Mouse (Mus musculus) limb, embryonic 11.5 days (tissue): Measurements from ENCODE around the gene Susd1. TPM values are rescaled to one million over a fixed set of nuclear protein-coding genes. Genes with fewer than 3 reads are reported as not detected.

Experiments used
- ATAC-seq: fragments of 200-750 bp; cut with Nextera tagmentation; 2 replicates; pipeline ENCODE4 v1.8.0; 2017; ENCODE audit warnings: low read depth; ENCODE audit not compliant: insufficient number of reproducible peaks, low FRiP score, low TSS enrichment
- DNase-seq: peaks from one replicate; pipeline ENCODE4 v3.0.0-alpha.2; 2015; ENCODE audit warnings: low spot score
- H3K27ac ChIP-seq: fragments of 300-500 bp; sonication (generic); replicated peaks from 2 replicates; pipeline ENCODE4 v1.5.1; 2014; ENCODE audit warnings: low read depth, mild to moderate bottlenecking, low read length
- H3K27me3 ChIP-seq: fragments of 300-500 bp; sonication (generic); 2 replicates; pipeline ENCODE4 v1.6.1; 2014; ENCODE audit warnings: mild to moderate bottlenecking, low read length, mixed read lengths; ENCODE audit not compliant: control insufficient read depth, insufficient read depth
- H3K36me3 ChIP-seq: fragments of 300-500 bp; sonication (generic); 2 replicates; pipeline ENCODE4 v1.6.1; 2014; ENCODE audit warnings: mild to moderate bottlenecking, low read length, moderate library complexity, mixed read lengths; ENCODE audit not compliant: control insufficient read depth, insufficient read depth
- H3K4me1 ChIP-seq: fragments of 300-500 bp; sonication (generic); 2 replicates; pipeline ENCODE4 v1.6.1; 2014; ENCODE audit warnings: low read length, mixed read lengths; ENCODE audit not compliant: control insufficient read depth, insufficient read depth
- H3K4me2 ChIP-seq: fragments of 300-500 bp; sonication (generic); 2 replicates; pipeline ENCODE4 v1.6.1; 2014; ENCODE audit warnings: low read depth, mild to moderate bottlenecking, moderate library complexity; ENCODE audit not compliant: severe bottlenecking
- H3K4me3 ChIP-seq: fragments of 300-500 bp; sonication (generic); 2 replicates; pipeline ENCODE4 v1.5.1; 2014; ENCODE audit warnings: low read depth, low read length
- H3K9ac ChIP-seq: fragments of 300-500 bp; sonication (generic); 2 replicates; pipeline ENCODE4 v1.6.1; 2014; ENCODE audit warnings: mild to moderate bottlenecking, low read length
- H3K9me3 ChIP-seq: fragments of 300-500 bp; sonication (generic); 2 replicates; pipeline ENCODE4 v1.6.1; 2016; ENCODE audit warnings: low read length; ENCODE audit not compliant: control insufficient read depth
- WGBS: fragments of 180-500 bp; shearing (Covaris S2); extraction: QIAGEN DNeasy Blood & Tissue Kit; methylation state at CpG from one replicate; pipeline ENCODE4 v1.1.7; 2014; 5-methylcytosine and 5-hydroxymethylcytosine counted together
- polyA plus RNA-seq: library from polyadenylated mRNA; unstranded; fragments of >200 nt; fragmentation: Nextera tagmentation; extraction: Ambion mirVana; gene quantifications from 2 replicates; pipeline ENCODE4 v1.2.1, GENCODE M21; 2014

Gene Susd1
- polyA plus RNA-seq, 1 experiment from 2014 or later, result 0.99 TPM

DNA sequence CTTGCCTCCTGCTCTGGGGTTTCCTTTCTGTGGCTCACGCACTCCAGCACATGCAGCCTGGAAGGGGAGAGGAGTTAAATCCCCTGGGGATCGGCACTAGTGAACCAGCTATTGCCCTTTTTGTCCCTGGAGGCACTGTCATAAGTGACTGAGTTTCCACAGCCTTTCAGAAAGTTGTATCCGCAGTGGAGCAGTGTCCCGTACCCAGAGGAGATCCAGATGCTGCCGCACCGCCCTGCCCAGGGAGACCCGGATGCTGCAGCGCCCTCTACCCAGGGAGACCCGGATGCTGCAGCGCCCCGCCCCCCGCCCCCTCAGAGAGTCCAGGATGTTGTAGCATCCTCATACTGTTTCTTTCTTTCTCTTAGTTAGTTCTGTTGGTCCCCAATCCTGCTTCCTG is 56.3 kb downstream of the Susd1 start:
- Histone ChIP-seq H3K4me2 (peak overlapping the region; percentile 22; the same call in 1 of the 2 replicates), H3K27ac (no peak overlapping the region), H3K27me3 (no peaks in the 10 kb centered on the region), H3K9ac (peak overlapping the region; percentile 34; the same call in 1 of the 2 replicates), H3K9me3 (no peaks in the 10 kb centered on the region), H3K4me1 (no peaks in the 10 kb centered on the region), H3K4me3 (peak overlapping the region; percentile 6; the same call in 1 of the 2 replicates), H3K36me3 (no peaks in the 10 kb centered on the region)
- ATAC-seq (no peak), DNase-seq (peak; percentile 64)
- 32% methylated on average over 12 of the region's 12 CpGs for WGBS

DNA sequence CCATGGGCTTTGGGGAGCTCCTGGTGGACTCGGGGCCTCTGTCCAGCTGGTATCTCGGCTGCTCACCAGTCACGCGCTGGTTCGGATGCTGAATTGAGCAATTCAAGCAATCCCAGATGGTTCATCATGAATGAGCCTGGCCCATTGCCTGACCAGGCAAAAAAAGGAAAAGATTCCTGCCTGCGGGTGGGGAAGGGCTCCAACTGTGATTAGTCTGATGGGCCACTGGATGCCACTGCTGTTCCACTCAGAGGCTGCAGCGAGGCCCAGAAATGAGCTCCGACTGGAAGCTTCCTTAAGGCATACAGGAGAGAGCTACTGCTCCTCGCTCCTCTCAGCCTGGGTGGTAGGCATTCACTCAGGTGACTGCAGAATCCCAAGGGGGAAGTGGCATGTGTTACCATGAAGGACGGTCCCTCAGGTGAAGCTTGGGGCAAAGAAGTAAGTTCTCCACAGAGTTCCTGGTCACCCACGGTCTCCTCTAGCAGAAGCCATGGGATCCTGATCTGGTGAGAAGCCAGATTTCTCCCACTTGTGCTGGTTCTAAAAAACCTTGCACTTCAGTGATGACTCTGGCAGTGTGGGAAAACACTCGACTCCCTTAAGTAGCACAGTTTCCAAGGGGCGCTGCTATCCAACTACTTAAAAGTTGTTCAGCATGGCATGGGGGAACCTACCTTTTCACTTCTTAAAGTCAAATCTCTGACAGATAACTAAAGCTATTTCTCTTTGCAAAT is 57.3 kb downstream of the Susd1 start:
- Histone ChIP-seq H3K4me2 (no peak overlapping the region), H3K27ac (no peak overlapping the region), H3K4me1 (no peaks in the 10 kb centered on the region), H3K9me3 (no peaks in the 10 kb centered on the region), H3K27me3 (no peaks in the 10 kb centered on the region), H3K9ac (no peak overlapping the region), H3K4me3 (no peak overlapping the region), H3K36me3 (no peaks in the 10 kb centered on the region)
- WGBS, result 79% methylated on average over 13 of the region's 13 CpGs
- ATAC-seq (no peak), DNase-seq (no peak)

DNA sequence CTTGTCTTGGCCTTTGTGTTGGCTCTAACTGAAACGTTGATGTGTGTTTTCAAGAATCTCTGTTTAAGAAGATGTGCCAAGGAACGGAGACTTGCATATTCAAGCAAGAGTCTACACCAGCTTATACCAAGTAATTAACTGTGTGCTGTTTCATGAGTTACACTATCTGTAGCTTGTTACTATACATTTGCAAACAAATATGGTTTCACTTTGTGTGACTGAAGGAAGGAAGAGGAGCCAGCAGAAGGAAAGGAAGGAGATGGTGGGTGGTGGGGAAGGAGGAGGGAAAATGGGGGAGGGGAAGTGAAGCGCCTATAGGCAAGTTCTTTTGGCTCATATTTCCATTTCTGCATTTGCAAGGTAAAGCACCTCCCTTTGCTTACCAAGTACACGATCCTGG is 58.0 kb downstream of the Susd1 start:
- ATAC-seq (no peak), DNase-seq (no peak)
- no peaks in the 10 kb centered on the region for H3K4me1 ChIP-seq
- H3K9me3 ChIP-seq, result no peaks in the 10 kb centered on the region
- H3K9ac ChIP-seq, result no peak overlapping the region
- H3K27ac ChIP-seq, result no peak overlapping the region
- no peak overlapping the region for H3K4me3 ChIP-seq
- no peaks in the 10 kb centered on the region for H3K36me3 ChIP-seq
- 85% methylated on average over 4 of the region's 4 CpGs for WGBS
- no peaks in the 10 kb centered on the region for H3K27me3 ChIP-seq
- no peak overlapping the region for H3K4me2 ChIP-seq

GRCm38 (mm10) chr4:59379876-59380275 is 58.6 kb downstream of the Susd1 start:
- WGBS, result 84% methylated on average over 5 of the region's 5 CpGs
- Histone ChIP-seq H3K9ac (no peak overlapping the region), H3K27me3 (no peaks in the 10 kb centered on the region)

DNA sequence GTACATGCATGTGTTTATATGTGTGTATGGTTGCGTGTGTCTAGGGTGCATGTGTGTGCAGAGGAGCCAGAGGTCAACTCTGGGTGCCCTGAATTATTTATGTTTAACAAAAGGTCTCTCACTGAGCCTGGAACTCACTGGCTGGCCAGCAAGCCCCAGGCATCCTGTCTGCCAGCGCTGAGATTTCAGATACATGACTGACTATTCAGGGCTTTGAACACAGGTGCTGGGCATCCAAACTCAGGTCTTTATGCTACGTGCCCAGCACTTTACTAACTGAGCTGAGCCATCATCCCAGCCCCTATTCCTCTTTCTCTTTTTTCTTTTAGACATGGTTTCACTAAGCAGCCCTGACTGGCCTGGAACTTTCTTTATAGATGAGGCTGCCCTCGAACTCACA is 59.8 kb downstream of the Susd1 start:
- Histone ChIP-seq H3K9me3 (no peaks in the 10 kb centered on the region), H3K4me3 (no peak overlapping the region), H3K4me2 (no peak overlapping the region), H3K27ac (no peak overlapping the region), H3K9ac (no peak overlapping the region), H3K27me3 (no peaks in the 10 kb centered on the region), H3K4me1 (no peaks in the 10 kb centered on the region), H3K36me3 (no peaks in the 10 kb centered on the region)
- ATAC-seq, result no peak
- DNase-seq, result no peak
- 87% methylated on average over 4 of the region's 4 CpGs for WGBS

More at GRCm38 (mm10) chr4:59379876-59380275, 58.6 kb downstream of the Susd1 start:
- H3K36me3 ChIP-seq, result no peaks in the 10 kb centered on the region
- no peak overlapping the region for H3K4me2 ChIP-seq
- H3K4me3 ChIP-seq, result no peak overlapping the region
- no peaks in the 10 kb centered on the region for H3K9me3 ChIP-seq
- no peak for ATAC-seq
- DNase-seq, result no peak
- no peaks in the 10 kb centered on the region for H3K4me1 ChIP-seq
- no peak overlapping the region for H3K27ac ChIP-seq

DNA sequence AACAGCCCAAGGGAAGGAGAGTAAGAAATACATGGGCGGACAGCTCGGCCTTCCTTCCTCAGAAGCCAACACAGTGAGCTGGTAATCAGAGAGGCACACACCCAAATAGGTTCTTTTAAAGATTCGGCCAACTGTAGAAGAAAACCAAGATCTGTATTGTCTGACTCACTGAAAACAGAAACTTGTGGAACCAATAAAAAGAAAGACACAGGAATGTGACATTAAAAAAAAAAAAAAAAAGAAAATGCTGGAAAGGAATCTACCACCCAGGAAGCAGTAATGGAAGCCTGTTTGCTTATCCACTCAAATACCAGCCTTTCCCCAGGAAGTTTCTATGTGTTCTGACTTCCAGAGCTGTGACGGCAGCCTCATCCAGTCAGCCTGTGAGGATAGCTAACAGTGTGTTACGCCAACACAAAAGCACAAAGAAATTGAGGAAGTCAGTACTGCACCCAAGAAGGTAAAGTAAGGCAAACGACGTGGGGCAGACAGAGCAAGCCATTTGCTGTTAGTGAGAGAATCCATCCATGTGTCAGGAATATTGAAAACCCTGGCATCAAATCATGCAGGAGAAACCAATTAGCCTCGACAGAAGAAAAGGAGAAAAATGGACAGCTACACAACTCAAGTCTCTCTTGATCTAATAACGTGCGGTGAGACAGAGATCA is 64.0 kb downstream of the Susd1 start:
- ATAC-seq, result no peak
- WGBS, result 64% methylated on average over 10 of the region's 10 CpGs
- H3K4me2 ChIP-seq, result no peak overlapping the region

GRCm38 (mm10) chr4:59372546-59373157 is 65.8 kb downstream of the Susd1 start:
- no peak overlapping the region for H3K27ac ChIP-seq
- H3K36me3 ChIP-seq, result no peaks in the 10 kb centered on the region
- 79% methylated on average over 5 of the region's 5 CpGs for WGBS
- H3K4me1 ChIP-seq, result no peaks in the 10 kb centered on the region
- ATAC-seq (no peak), DNase-seq (no peak)
- no peak overlapping the region for H3K4me3 ChIP-seq
- H3K9me3 ChIP-seq, result no peaks in the 10 kb centered on the region
- H3K9ac ChIP-seq, result no peak overlapping the region
- H3K4me2 ChIP-seq, result no peak overlapping the region
- no peaks in the 10 kb centered on the region for H3K27me3 ChIP-seq

More for the DNA sequence above, 64.0 kb downstream of the Susd1 start:
- H3K9ac ChIP-seq, result no peak overlapping the region
- no peaks in the 10 kb centered on the region for H3K27me3 ChIP-seq
- DNase-seq, result no peak
- H3K27ac ChIP-seq, result no peak overlapping the region
- no peaks in the 10 kb centered on the region for H3K36me3 ChIP-seq
- H3K4me1 ChIP-seq, result no peaks in the 10 kb centered on the region
- H3K9me3 ChIP-seq, result no peaks in the 10 kb centered on the region
- H3K4me3 ChIP-seq, result no peak overlapping the region

DNA sequence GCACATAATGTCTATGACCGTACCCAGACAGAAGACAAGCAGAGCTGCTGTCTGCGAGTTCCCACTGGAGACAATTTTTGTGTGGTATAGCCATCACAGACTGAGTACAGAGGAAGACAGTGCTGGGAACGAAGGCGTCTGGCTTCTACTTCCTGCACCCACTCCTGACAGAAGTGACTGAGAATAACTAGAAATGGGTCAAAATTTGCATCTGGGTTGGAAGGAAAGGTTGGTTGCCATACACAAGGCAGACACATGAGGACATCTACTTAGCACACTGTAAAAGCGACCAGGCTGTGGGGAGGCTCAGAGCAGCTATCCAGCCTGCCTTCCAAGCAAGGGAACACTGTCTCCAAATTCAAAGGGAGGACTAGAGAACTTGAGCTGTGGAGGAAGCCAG is 66.5 kb downstream of the Susd1 start:
- ATAC-seq, result no peak
- 89% methylated on average over 5 of the region's 5 CpGs for WGBS
- H3K27me3 ChIP-seq, result no peaks in the 10 kb centered on the region
- no peak overlapping the region for H3K9ac ChIP-seq
- no peak overlapping the region for H3K27ac ChIP-seq
- H3K4me1 ChIP-seq, result no peaks in the 10 kb centered on the region
- H3K36me3 ChIP-seq, result no peaks in the 10 kb centered on the region
- H3K4me3 ChIP-seq, result no peak overlapping the region
- no peaks in the 10 kb centered on the region for H3K9me3 ChIP-seq
- no peak for DNase-seq
- H3K4me2 ChIP-seq, result no peak overlapping the region
